Mouse (Mus musculus) neural tube, embryonic 14.5 days (tissue): ENCODE results near the gene Olfr1341. TPM values are rescaled to one million over a fixed set of nuclear protein-coding genes. Genes with fewer than 3 reads are reported as not detected.

Experiments used
- ATAC-seq: fragments of 200-750 bp; cut with Nextera tagmentation; 2 replicates; pipeline ENCODE4 v1.8.0; 2017; ENCODE audit warnings: low read depth, mild to moderate bottlenecking, moderate TSS enrichment, moderate library complexity
- H3K27ac ChIP-seq: fragments of 300-500 bp; sonication (generic); 2 replicates; pipeline ENCODE4 v1.5.1; 2014; ENCODE audit warnings: low read depth, mild to moderate bottlenecking, control low read depth, low read length, moderate library complexity, mixed read lengths
- H3K27me3 ChIP-seq: fragments of 300-500 bp; sonication (generic); 2 replicates; pipeline ENCODE4 v1.6.1; 2014; ENCODE audit warnings: low read length; ENCODE audit not compliant: control insufficient read depth, insufficient read depth
- H3K36me3 ChIP-seq: fragments of 300-500 bp; sonication (generic); 2 replicates; pipeline ENCODE4 v1.6.1; 2014; ENCODE audit warnings: low read length, mixed read lengths; ENCODE audit not compliant: control insufficient read depth, insufficient read depth
- H3K4me1 ChIP-seq: fragments of 300-500 bp; sonication (generic); 2 replicates; pipeline ENCODE4 v1.6.1; 2014; ENCODE audit warnings: low read length; ENCODE audit not compliant: control insufficient read depth, insufficient read depth
- H3K4me2 ChIP-seq: fragments of 300-500 bp; sonication (generic); 2 replicates; pipeline ENCODE4 v1.6.1; 2014; ENCODE audit warnings: mild to moderate bottlenecking, low read depth, low read length, control low read depth
- H3K4me3 ChIP-seq: fragments of 300-500 bp; sonication (generic); 2 replicates; pipeline ENCODE4 v1.5.1; 2014; ENCODE audit warnings: low read depth, low read length, control low read depth, mixed read lengths
- H3K9ac ChIP-seq: fragments of 300-500 bp; sonication (generic); replicated peaks from 2 replicates; pipeline ENCODE4 v1.6.1; 2014; ENCODE audit warnings: low read depth, mild to moderate bottlenecking, control low read depth, low read length, mixed read lengths
- H3K9me3 ChIP-seq: fragments of 300-500 bp; sonication (generic); 2 replicates; pipeline ENCODE4 v1.6.1; 2016; ENCODE audit warnings: low read length; ENCODE audit not compliant: control insufficient read depth
- WGBS: fragments of 180-500 bp; shearing (Covaris S2); extraction: QIAGEN DNeasy Blood & Tissue Kit; methylation state at CpG from one replicate; pipeline ENCODE4 v1.1.7; 2014; 5-methylcytosine and 5-hydroxymethylcytosine counted together
- polyA plus RNA-seq: library from polyadenylated mRNA; unstranded; fragments of >200 nt; fragmentation: Nextera tagmentation; extraction: Ambion mirVana; gene quantifications from 2 replicates; pipeline ENCODE4 v1.2.1, GENCODE M21; 2014

Gene Olfr1341
- not detected in 2 replicates for polyA plus RNA-seq

GRCm38 (mm10) chr4:118703223-118703622 lies at the start of gene Olfr1341:
Olfr1341 (plus strand) TSS chr4:118703523.
- Histone ChIP-seq H3K27me3 (no peaks in the 10 kb centered on the region), H3K36me3 (no peaks in the 10 kb centered on the region), H3K4me1 (no peaks in the 10 kb centered on the region), H3K9ac (no peak within 1 kb of the TSS), H3K4me2 (no peak within 1 kb of the TSS), H3K9me3 (no peaks in the 10 kb centered on the region), H3K4me3 (no peak within 1 kb of the TSS), H3K27ac (no peak within 1 kb of the TSS)
- WGBS, result 86% methylated on average over 3 of the region's 3 CpGs
- no peak for ATAC-seq

- Histone ChIP-seq H3K4me3 (no peak within 1 kb of the TSS), H3K9me3 (no peaks in the 10 kb centered on the region), H3K27ac (no peak within 1 kb of the TSS), H3K4me2 (no peak within 1 kb of the TSS), H3K36me3 (no peaks in the 10 kb centered on the region), H3K9ac (no peak within 1 kb of the TSS), H3K27me3 (no peaks in the 10 kb centered on the region), H3K4me1 (no peaks in the 10 kb centered on the region)
- ATAC-seq, result no peak
Measured at GRCm38 (mm10) chr4:118658652-118659051, 44.7 kb upstream of the Olfr1341 start, which contains the start of gene Olfr62. Olfr62 (plus strand) TSS chr4:118658952.

DNA sequence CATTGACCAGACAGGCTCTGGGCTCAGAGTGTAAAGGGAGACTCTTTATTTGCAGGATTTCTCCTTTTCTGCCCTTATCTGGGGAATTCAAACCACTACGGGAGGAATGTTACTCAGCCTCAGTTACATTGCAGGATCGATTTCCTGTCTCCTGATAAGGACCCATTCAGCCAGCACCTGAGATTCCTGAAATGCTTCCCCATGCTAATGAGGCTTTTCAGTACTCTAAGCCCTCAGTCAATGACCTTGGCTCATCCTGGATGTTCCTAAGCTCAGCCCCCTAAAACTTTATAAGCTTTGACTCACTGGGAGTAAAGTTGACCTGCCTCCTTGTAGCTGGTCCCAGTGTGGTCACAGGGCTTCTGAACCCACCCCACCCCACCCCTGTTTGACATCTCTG lies 16.2 kb upstream of the Olfr1341 start:
- H3K27ac ChIP-seq, result no peak overlapping the region
- ATAC-seq, result no peak
- no peak overlapping the region for H3K9ac ChIP-seq
- no peak overlapping the region for H3K4me3 ChIP-seq
- H3K36me3 ChIP-seq, result no peaks in the 10 kb centered on the region
- WGBS, result 77% methylated on average over 2 of the region's 2 CpGs
- H3K27me3 ChIP-seq, result no peaks in the 10 kb centered on the region
- no peak overlapping the region for H3K4me2 ChIP-seq
- H3K4me1 ChIP-seq, result no peaks in the 10 kb centered on the region
- H3K9me3 ChIP-seq, result no peaks in the 10 kb centered on the region

- no peak for ATAC-seq
- Histone ChIP-seq H3K4me3 (no peak within 1 kb of the TSS), H3K9me3 (no peaks in the 10 kb centered on the region), H3K27me3 (no peaks in the 10 kb centered on the region), H3K4me1 (no peaks in the 10 kb centered on the region), H3K9ac (no peak within 1 kb of the TSS), H3K36me3 (no peaks in the 10 kb centered on the region), H3K27ac (no peak within 1 kb of the TSS), H3K4me2 (no peak within 1 kb of the TSS)
- 64% methylated on average over 12 of the region's 12 CpGs for WGBS
Measured at GRCm38 (mm10) chr4:118692412-118692973, 10.8 kb upstream of the Olfr1341 start, which contains the start of gene Olfr1342. Olfr1342 (minus strand) TSS chr4:118692756.

DNA sequence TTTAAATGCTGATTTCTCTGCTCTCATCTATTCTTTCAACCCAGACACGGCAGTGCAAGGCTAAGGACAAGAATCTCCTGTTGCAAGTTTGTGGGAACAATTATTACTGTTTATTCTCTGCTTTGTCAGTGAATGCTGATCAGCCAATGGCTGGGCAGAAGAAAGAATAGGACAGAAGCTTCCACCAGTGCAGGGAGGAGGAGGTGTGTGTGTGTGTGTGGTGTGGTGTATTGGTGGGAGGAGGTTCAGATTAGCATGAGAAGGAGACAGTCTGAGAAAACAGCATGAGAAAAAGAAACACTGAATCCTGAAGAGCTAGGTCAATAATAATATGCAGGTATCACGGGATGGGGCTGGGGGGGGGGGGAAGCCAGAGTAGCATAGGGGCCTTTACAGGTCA lies 9.5 kb upstream of the Olfr1341 start:
- no peak for ATAC-seq
- Histone ChIP-seq H3K4me3 (no peak overlapping the region), H3K27me3 (no peaks in the 10 kb centered on the region), H3K4me1 (no peaks in the 10 kb centered on the region), H3K36me3 (no peaks in the 10 kb centered on the region), H3K9me3 (no peaks in the 10 kb centered on the region), H3K9ac (no peak overlapping the region), H3K4me2 (no peak overlapping the region), H3K27ac (no peak overlapping the region)
- WGBS, result 43% methylated on average over 2 of the region's 2 CpGs

- H3K9ac ChIP-seq, result no peak overlapping the region
- H3K27me3 ChIP-seq, result no peaks in the 10 kb centered on the region
- no peak overlapping the region for H3K4me2 ChIP-seq
- H3K4me3 ChIP-seq, result no peak overlapping the region
- H3K36me3 ChIP-seq, result no peaks in the 10 kb centered on the region
- no peaks in the 10 kb centered on the region for H3K4me1 ChIP-seq
- WGBS, result 86% methylated on average over 5 of the region's 5 CpGs
- no peaks in the 10 kb centered on the region for H3K9me3 ChIP-seq
- no peak overlapping the region for H3K27ac ChIP-seq
- ATAC-seq, result no peak
Measured at GRCm38 (mm10) chr4:118708086-118708485, 4.8 kb downstream of the Olfr1341 start.

DNA sequence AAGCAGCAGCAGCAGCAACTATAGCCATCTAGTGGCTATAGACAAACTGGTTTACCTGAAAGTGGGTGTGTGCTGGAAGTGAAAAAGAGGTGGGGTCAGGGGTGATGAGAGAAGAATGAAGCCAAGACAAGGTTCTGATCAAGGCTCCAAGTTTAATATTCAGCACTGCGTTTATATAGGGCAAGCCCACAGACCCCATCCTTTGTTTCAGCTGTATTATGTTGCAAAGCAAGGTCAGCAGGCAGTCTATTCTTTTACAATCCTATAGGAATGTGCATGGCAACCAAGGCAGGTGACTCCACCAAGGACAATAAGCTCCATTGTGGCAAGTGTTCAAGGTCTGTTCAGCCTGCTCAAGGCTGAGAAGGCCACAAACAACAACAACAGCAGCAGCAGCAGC lies 8.3 kb downstream of the Olfr1341 start:
- Histone ChIP-seq H3K4me2 (no peak overlapping the region), H3K4me3 (no peak overlapping the region), H3K4me1 (no peaks in the 10 kb centered on the region), H3K9me3 (no peaks in the 10 kb centered on the region), H3K9ac (no peak overlapping the region), H3K27me3 (no peaks in the 10 kb centered on the region), H3K27ac (no peak overlapping the region), H3K36me3 (no peaks in the 10 kb centered on the region)
- no peak for ATAC-seq
- 32% methylated on average over 1 of the region's 1 CpGs for WGBS

DNA sequence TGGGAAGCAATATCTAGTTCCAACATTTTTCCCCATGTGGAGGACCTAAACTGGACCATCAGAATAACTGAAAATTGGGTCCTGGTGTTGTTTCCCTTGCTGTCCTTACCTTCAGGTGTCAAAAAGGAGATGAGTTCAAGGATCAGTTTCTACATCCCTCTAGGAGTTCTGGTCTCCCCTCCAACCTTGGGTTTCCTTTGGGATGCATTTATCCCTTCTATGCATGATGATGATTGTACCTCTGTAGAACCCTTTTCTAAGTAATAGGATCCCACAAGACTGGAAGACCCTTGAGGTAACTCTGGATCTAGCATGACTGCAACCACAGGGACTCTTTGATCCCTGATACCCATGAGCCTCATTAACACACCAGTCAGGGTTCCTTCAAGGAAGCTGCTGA lies 16.5 kb downstream of the Olfr1341 start, which contains the start of gene Olfr1340:
Olfr1340 (plus strand) TSS at position 301 of the 400 bp plus-strand sequence.
- H3K4me3 ChIP-seq, result no peak within 1 kb of the TSS
- H3K36me3 ChIP-seq, result no peaks in the 10 kb centered on the region
- H3K4me2 ChIP-seq, result no peak within 1 kb of the TSS
- H3K27ac ChIP-seq, result no peak within 1 kb of the TSS
- no peak within 1 kb of the TSS for H3K9ac ChIP-seq
- ATAC-seq, result no peak
- H3K4me1 ChIP-seq, result no peaks in the 10 kb centered on the region
- no peaks in the 10 kb centered on the region for H3K27me3 ChIP-seq
- H3K9me3 ChIP-seq, result no peaks in the 10 kb centered on the region

- no peaks in the 10 kb centered on the region for H3K36me3 ChIP-seq
- WGBS, result 63% methylated on average over 10 of the region's 10 CpGs
Measured at GRCm38 (mm10) chr4:118721742-118722483, 18.6 kb downstream of the Olfr1341 start.

More at GRCm38 (mm10) chr4:118721742-118722483, 18.6 kb downstream of the Olfr1341 start:
- Histone ChIP-seq H3K27ac (no peak overlapping the region), H3K4me1 (no peaks in the 10 kb centered on the region), H3K27me3 (no peaks in the 10 kb centered on the region), H3K4me2 (no peak overlapping the region), H3K4me3 (no peak overlapping the region), H3K9ac (no peak overlapping the region), H3K9me3 (no peaks in the 10 kb centered on the region)
- no peak for ATAC-seq
